Mouse (Mus musculus): ENCODE measurements around the gene Car8.

Car8 gene

DNA sequence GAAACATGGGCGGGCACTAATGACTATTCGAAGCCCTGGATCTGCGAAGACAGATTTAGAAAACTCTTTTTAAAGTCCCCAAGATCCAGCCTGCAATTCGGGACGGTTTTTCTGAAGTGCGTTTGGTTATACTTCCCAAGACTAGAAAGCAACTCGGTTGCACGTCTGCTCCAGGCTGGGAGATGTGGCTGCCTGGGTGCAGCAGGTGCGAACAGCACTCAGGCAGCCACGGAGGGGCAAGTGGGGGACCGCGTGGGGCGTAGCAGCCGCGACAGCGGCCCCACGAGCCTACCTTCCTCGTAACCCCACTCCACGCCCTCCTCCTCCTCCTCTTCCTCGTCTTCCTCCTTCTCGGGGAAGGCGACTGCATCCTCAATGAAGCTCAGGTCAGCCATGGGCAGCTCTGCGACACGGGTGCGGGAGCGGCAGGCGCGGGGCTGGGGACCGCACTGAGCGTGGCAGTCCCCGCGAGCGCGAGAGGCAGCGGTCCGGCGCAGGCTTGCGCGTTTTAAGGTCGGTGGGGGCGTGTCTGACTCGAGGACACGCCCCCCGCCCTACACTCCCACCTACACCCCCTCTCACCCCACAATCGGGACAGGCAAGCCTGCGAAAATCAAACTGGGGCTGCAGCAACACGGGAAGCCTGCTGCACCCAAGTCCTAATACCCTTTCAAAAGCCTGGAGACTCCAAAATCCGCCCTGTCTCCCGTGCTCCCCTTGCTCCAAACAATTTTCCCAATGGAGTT, at the start of gene Car8:
Gene Car8 (minus strand): TSS at position 482 of the 746 bp plus-strand sequence.
- peak; percentile 4 for DNase-seq

DNA sequence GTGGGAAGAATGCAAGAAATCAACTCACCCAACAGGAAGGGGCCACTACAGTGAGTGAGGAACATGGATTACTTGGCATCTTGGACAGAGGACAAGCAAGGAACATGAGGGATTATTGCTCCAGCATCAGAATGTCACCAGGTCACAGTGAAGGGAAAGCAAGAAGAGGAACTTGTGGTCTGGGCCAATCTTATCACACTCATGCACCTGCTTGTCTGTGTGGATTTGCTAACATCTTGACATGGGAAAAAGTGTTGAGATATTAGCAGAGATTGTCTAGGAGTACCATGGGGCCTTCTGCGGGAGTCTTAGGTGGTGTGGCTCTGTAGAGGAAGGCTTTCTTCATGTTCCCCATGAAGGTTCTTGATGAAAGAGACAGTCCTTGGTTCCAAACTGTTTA, 46.1 kb upstream of the Car8 start:
- no peak for DNase-seq

- no peak for DNase-seq
These were observed 39.3 kb upstream of the Car8 start for GRCm38 (mm10) chr4:8278159-8278558.

DNA sequence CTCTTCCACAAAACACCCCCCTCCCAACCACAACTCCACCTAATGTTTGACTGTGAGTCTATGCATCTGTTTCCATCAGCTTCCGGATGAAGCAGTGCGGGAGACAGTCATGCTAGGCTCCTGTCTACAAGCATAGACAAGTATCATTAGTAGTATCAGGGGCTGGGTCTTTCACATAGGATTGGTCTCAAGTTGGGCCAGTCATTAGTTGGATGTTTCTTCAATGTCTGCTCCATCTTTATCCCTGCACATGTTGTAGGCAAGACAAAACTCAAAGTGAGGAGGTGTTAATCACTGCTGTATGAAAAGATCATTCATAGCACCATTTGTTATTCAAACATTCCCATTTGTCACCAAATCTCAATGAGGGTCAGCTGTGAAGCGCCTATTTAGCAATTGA, 11.0 kb upstream of the Car8 start:
- DNase-seq, result no peak

DNA sequence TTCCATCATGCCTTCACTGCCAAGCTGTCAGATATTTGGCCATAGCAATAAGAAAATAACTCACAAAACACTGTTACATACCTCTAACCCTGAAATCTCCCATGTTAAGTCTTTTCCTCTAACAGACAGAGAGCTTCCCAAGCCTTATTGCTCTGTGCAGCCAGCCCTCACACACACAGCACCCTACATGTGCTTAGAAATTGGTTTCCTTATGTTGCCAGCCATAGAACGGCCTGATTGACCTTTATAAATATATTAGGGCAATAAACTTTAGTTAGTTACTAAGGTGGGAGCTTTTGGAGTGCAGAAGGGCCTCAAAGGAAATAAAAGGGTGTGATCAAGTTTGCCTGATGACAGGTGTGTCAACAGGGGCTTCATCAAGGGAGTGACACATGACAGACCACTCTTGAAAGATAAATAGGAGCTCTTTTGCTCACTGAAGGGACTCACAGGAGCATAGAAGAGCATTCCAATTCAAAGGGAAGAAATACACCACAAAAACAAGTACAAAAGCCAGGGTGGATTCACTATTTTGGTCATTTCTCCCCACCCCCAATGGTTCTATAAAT, 6.7 kb upstream of the Car8 start:
- DNase-seq, result no peak

GRCm38 (mm10) chr4:8245062-8245461, 6.2 kb upstream of the Car8 start:
- no peak for DNase-seq

DNA sequence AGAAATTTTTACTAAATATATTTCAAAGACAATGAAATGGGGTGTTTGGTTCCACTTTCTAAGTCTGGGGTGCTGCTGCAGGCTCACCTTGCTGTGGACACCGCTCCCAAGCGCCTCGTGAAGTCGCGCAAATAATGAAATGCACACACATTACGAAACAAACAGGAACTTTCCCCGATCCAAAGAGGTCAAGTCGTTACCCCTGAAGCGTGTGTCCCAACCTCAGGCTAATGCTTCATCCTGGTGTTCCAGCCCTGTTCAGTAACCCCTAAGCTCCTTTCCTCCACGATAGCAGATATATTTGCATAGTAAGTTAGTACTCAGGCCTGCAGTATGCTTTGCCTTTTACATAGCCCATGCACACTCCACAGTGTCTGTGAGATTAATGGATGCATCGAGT, 858 bp upstream of the Car8 start:
- DNase-seq, result no peak

DNA sequence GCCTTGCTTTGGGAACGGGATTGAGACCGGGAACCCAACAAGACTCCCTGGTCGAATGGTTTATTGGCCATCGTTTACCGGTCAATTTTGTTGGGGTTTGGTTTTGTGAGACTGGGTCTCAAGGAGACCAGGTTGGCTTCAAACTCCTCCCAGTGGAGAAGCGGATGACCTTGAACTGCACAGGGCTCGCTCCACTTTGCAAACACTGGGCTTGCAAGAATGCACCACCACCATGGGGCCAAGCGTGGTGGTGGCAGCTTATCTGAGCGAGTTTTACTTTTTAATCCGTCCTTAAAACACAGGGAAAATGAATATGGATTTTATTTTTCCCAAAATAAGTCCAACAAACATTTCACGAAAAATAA, 447 bp upstream of the Car8 start:
- DNase-seq, result no peak

DNA sequence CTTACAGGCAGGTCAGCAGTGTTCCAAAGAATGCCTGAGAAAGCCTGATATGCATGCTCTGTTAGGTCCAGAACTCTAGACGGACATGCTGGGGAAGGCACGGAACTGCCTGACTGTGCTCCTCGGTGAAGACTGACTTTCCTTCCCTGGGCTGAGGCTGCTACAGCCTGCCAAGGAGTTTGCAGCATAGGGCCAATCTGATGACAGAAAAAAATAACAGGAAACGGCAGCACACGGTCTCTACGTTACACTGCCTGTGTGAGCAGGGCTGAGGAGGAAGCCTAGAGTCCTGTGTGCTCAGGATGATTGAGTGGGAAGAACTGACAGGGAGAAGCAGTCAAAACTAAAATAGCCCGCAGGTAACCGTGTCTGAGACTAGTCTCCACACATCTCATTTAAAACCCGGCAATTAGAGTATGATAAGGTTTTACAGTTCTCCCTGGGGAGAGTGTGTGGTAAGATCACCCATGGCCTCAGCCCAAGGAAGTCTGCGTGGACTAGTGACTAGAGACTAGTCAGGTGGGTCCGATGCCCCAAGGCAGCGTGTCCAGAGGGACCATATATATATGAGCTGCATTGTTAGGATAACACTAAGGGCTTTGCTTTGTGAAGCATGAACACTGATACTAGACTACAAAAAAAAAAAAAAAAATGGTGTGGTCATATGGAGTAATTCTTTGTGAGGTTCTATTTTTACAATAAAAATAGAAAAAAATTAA, 6.3 kb downstream of the Car8 start:
- DNase-seq, result no peak

- DNase-seq, result no peak
These were observed 7.5 kb downstream of the Car8 start for GRCm38 (mm10) chr4:8231291-8231871.

- DNase-seq, result no peak
These were observed 9.1 kb downstream of the Car8 start for GRCm38 (mm10) chr4:8229661-8230298.

GRCm38 (mm10) chr4:8218941-8219340, 19.9 kb downstream of the Car8 start:
- no peak for DNase-seq

- DNase-seq, result no peak
These were observed 20.8 kb downstream of the Car8 start for GRCm38 (mm10) chr4:8218004-8218403.

- no peak for DNase-seq
These were observed 21.6 kb downstream of the Car8 start for GRCm38 (mm10) chr4:8217272-8217671.

- DNase-seq, result no peak
These were observed 22.3 kb downstream of the Car8 start for GRCm38 (mm10) chr4:8216551-8216950.

- no peak for DNase-seq
These were observed 25.2 kb downstream of the Car8 start for GRCm38 (mm10) chr4:8213661-8214060.

DNA sequence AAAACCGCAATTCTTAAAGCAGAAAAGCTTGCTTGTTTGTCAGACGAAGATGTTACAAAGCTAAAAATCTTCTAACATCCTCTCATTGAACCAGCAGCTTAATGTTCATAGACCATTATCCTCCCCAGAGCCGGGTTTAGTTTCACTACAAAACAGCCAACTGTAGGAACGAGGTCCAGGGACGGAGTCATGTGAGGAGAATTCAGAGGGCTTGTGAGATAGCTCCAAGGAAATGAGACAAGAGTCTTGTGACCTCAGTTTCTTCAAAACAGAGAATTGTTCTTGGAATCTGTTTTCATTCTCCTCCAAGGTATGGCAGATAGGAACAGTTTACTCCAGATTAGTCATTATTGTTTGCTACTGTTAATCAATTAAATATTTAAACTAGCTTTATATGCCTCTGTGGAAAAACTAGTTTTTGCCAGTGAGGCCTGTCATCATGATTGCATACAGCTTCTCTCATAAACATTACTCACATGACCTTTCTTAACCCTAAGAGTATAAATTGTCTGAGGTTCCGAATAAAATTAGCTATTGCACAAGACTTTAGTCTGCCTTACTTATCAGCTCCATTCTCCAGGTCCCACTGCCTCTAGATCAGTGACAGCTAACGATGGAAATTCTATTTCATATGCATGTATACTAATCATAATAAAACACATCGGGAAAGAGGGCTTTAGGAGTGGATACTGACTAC, 25.8 kb downstream of the Car8 start:
- no peak for DNase-seq

- DNase-seq, result no peak
These were observed 28.4 kb downstream of the Car8 start for GRCm38 (mm10) chr4:8210452-8210851.

DNA sequence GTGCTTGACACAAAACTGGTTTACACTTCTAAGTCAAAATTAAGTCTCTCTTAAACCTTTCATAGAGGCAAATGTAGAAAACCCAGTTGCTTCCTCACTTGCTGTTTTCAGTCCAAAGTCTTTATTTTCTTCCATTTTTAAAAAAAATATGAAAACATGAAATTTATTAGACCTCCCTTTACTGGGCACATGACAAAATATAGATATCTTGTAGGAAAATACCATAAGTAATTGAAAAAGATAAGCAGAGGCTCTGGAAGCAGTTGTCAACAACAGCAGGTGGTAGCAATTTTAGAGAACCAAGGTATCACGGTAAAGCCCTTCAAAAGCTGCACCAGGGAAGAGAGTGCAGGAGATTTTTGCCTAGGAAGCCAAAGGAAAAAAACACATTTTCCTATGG, 30.9 kb downstream of the Car8 start:
- DNase-seq, result no peak

DNA sequence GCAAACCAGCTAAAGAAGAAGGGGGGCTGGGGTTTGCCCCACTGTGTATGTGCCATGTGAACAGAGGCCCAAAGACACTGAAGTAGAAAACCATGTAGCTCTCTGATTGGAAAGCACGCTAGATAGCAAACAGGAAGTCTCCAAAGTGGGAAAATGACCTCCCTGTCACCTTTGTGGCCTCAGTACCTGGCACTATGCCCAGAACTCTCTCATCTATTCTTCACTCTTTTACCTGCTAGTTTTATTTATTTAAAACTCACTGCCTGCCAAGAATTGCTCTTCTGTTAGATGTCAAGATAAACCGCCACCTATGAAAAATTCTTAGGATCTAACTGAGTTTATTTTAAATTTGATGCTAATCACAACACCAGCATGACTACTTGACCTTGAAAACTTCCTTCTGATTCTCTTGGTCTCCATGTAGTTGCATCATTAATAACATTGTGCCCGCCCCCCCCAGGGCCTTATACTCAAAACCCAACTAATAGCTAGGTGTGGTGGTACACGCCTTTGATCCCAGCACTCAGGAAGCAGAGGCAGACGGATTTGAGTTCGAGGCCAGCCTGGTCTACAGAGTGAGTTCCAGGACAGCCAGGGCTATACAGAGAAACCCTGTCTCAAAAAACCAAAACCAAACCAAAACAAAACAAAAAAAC, 31.8 kb downstream of the Car8 start:
- no peak for DNase-seq

DNA sequence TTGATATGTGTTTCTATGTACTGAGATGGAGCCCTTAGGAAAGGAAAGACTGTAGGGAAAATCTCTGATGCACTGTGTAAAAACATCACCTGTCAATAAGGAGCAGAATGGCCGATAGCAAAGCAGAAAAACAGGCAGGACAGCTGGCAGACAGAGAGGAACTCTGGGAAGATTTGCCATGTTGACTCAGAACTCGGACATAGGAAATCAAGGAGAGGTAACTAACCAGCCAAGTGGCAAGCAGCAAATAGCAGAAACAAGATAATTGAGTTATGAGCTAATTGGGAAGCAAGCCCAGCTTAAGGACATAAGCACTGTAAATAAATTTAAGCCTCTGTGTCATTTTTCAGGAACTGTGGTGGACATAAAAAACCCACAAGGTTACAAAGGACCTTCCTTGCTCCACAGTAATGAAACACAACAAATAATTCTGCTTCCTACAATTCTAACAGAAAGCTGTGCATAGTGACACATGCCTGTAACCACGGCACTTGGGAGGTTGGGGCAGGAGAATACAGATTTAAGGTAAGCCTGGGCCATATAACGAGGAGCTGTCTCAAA, 33.7 kb downstream of the Car8 start:
- no peak for DNase-seq

DNA sequence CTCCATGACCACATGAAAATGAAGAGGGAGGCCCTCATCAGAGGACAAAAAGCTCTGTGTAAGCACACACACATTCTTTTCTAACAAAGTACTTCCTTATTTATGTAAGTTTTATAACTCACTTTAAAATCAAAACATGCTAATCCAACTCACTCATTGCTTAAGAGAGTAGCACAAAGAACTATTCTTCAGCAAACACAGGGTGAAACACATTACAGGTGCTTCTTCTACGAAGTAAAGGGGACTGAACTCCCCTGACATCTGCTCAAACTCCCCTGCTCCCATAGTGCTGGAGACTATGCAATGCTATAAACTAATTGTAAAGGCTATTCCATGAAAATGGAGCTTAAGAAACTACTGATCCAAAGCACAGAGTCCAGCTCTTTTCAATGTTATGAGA, 35.5 kb downstream of the Car8 start:
- DNase-seq, result no peak
